Mouse (Mus musculus) myocyte (in vitro differentiated cells): Measurements from ENCODE around the gene Cdk5rap1. TPM values are rescaled to one million over a fixed set of nuclear protein-coding genes. Genes with fewer than 3 reads are reported as not detected.
"Not testable (repeated sequence)": the region's sequence is repeated elsewhere in the genome, so short reads cannot be mapped to it uniquely, and the experiment has no call there.

ENCODE experiments used
- H3K27me3 ChIP-seq: one replicate; pipeline ENCODE4 v1.6.1; 2011; ENCODE audit not compliant: control insufficient read depth, insufficient read depth, insufficient read length
- H3K36me3 ChIP-seq: one replicate; pipeline ENCODE4 v1.6.1; 2011; ENCODE audit not compliant: control insufficient read depth, insufficient read depth
- H3K4me2 ChIP-seq: one replicate; pipeline ENCODE4 v1.6.1; 2011; ENCODE audit warnings: low read depth, control low read depth
- H3K4me3 ChIP-seq: one replicate; pipeline ENCODE4 v1.5.1; 2011; ENCODE audit warnings: mild to moderate bottlenecking, control low read depth, moderate library complexity
- H3K79me2 ChIP-seq: one replicate; pipeline ENCODE4 v1.6.1; 2011; ENCODE audit not compliant: control insufficient read depth, insufficient read depth
- H3ac ChIP-seq: one replicate; pipeline ENCODE4 v1.6.1; 2011; ENCODE audit not compliant: control insufficient read depth, insufficient read length
- CEBPB ChIP-seq: IDR thresholded peaks from 2 replicates; pipeline ENCODE4 v1.6.1; 2011; ENCODE audit warnings: mild to moderate bottlenecking, moderate library complexity; ENCODE audit not compliant: poor library complexity, insufficient read depth, severe bottlenecking
- E2F4 ChIP-seq: IDR thresholded peaks from one replicate; pipeline ENCODE4 v1.6.1; 2011; ENCODE audit warnings: mild to moderate bottlenecking, control low read depth, moderate library complexity; ENCODE audit not compliant: insufficient read depth
- MAX ChIP-seq: IDR thresholded peaks from one replicate; pipeline ENCODE4 v1.6.1; 2011; ENCODE audit warnings: low read depth, mild to moderate bottlenecking, control low read depth
- MYOD1 ChIP-seq, 3 experiments: IDR thresholded peaks; one replicate each; pipeline ENCODE4 v1.6.1; 2011; ENCODE audit warnings: control low read depth in 2 of 3, low read depth in 2 of 3, mild to moderate bottlenecking in 2 of 3, moderate library complexity in 1 of 3; ENCODE audit not compliant: insufficient read length in 2 of 3, control insufficient read depth in 1 of 3
- MYOG ChIP-seq, 3 experiments: IDR thresholded peaks; one replicate each; pipeline ENCODE4 v1.6.1; 2011; ENCODE audit warnings: control low read depth in 2 of 3, low read depth in 2 of 3, mild to moderate bottlenecking in 2 of 3; ENCODE audit not compliant: insufficient read length in 2 of 3, control insufficient read depth in 1 of 3, insufficient read depth in 1 of 3
- POLR2A ChIP-seq: IDR thresholded peaks from one replicate; pipeline ENCODE4 v1.6.1; 2011; ENCODE audit warnings: low read depth, mild to moderate bottlenecking, control low read depth, moderate library complexity; ENCODE audit not compliant: insufficient read length
- POLR2AphosphoS2 ChIP-seq: IDR thresholded peaks from one replicate; pipeline ENCODE4 v1.6.1; 2011; ENCODE audit warnings: low read depth, control low read depth; ENCODE audit not compliant: insufficient read length
- REST ChIP-seq: IDR thresholded peaks from one replicate; pipeline ENCODE4 v1.6.1; 2011; ENCODE audit warnings: mild to moderate bottlenecking, control low read depth, moderate library complexity; ENCODE audit not compliant: insufficient read depth, insufficient read length
- SRF ChIP-seq: IDR thresholded peaks from one replicate; pipeline ENCODE4 v1.6.1; 2011; ENCODE audit warnings: low read depth; ENCODE audit not compliant: control insufficient read depth, insufficient read length
- TCF12 ChIP-seq: IDR thresholded peaks from one replicate; pipeline ENCODE4 v1.6.1; 2011; ENCODE audit warnings: mild to moderate bottlenecking, control low read depth; ENCODE audit not compliant: poor library complexity, insufficient read depth, severe bottlenecking
- TCF3 ChIP-seq: IDR thresholded peaks from one replicate; pipeline ENCODE4 v1.6.1; 2011; ENCODE audit warnings: low read depth, control low read depth; ENCODE audit not compliant: insufficient read length
- USF1 ChIP-seq: IDR thresholded peaks from one replicate; pipeline ENCODE4 v1.6.1; 2011; ENCODE audit warnings: low read depth, mild to moderate bottlenecking, control low read depth, moderate library complexity
- polyA plus RNA-seq: library from polyadenylated mRNA; unstranded; fragments of >200 nt; fragmentation: generic; extraction: Trizol; gene quantifications from one replicate; pipeline ENCODE4 v1.2.1, GENCODE M21; 2012; ENCODE audit warnings: missing spikeins

Gene Cdk5rap1
- polyA plus RNA-seq, 1 experiment, result 14.7 TPM

DNA sequence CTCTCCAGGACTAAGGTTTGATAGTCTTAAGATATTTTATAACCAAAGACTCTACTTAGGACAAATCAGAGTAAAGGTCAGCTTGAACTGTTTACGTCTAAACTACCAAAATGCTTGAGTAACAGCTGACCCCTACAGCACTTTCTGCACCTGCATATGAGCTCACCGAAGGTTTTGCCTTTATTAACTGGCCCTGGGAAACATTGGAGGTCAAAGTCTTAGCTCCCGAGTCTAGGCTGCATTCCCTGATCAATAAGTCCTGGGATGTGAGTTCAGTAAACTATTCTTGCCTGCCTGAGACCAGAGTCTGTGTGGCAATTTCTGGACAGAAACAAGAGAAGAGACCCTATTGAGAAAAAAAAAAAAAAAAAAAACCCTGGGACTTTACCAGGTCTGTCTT lies 24.7 kb downstream of the Cdk5rap1 start:
- peaks cover 60% of the 10 kb centered on the region for H3K36me3 ChIP-seq
- H3K79me2 ChIP-seq, result no peaks in the 10 kb centered on the region
- no peaks in the 10 kb centered on the region for H3K27me3 ChIP-seq
- TF ChIP-seq MYOG (IDR thresholded peaks at IDR 0.05; ENCODE audit: control insufficient read depth in 1 of 3, insufficient read depth in 1 of 3, insufficient read length in 2 of 3, low read depth in 2 of 3) (no peak), SRF (no peak), REST (no peak), MYOD1 (IDR thresholded peaks at IDR 0.05; ENCODE audit: control insufficient read depth in 1 of 3, insufficient read length in 2 of 3, low read depth in 2 of 3) (no peak), POLR2A (no peak), CEBPB (no peak), MAX (no peak)
- no peak overlapping the region for H3ac ChIP-seq
- no peak overlapping the region for H3K4me3 ChIP-seq
- no peak overlapping the region for H3K4me2 ChIP-seq

GRCm38 (mm10) chr2:154339356-154339755 lies 33.5 kb downstream of the Cdk5rap1 start:
- Histone ChIP-seq H3K79me2 (no peaks in the 10 kb centered on the region), H3K27me3 (no peaks in the 10 kb centered on the region), H3K4me3 (no peak overlapping the region), H3K36me3 (peaks cover 32% of the 10 kb centered on the region), H3K4me2 (no peak overlapping the region), H3ac (no peak overlapping the region)
- TF ChIP-seq POLR2AphosphoS2, result no peak
- TF ChIP-seq TCF12, result no peak
- TF ChIP-seq USF1, result no peak
- no peak for TF ChIP-seq MYOG (IDR thresholded peaks at IDR 0.05; ENCODE audit: control insufficient read depth in 1 of 3, insufficient read depth in 1 of 3, insufficient read length in 2 of 3, low read depth in 2 of 3)
- no peak for TF ChIP-seq TCF3
- no peak for TF ChIP-seq SRF
- no peak for TF ChIP-seq POLR2A
- no peak for TF ChIP-seq MYOD1 (IDR thresholded peaks at IDR 0.05; ENCODE audit: control insufficient read depth in 1 of 3, insufficient read length in 2 of 3, low read depth in 2 of 3)
- no peak for TF ChIP-seq E2F4
- no peak for TF ChIP-seq MAX
- no peak for TF ChIP-seq REST
- no peak for TF ChIP-seq CEBPB

DNA sequence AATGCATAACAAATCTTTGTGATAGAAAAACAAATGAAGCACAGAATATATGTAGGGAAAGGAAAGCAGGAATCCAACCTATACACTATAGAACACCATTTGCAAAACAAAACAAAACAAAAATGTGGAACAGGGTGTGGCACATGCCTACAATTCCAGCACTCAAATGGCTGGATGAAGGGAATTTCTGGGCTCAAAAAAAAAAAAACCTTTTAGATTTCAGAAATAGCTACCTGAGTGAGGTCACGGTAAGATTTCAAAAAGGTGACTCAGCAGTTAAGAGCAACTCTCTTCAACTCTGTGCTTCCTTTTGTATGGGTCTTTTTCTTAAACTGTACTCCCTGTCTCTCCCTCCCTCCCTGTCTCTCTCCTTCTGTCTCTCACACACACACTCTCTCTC lies 34.6 kb downstream of the Cdk5rap1 start:
- Histone ChIP-seq H3K4me2 (no peak overlapping the region), H3ac (no peak overlapping the region), H3K79me2 (no peaks in the 10 kb centered on the region), H3K4me3 (no peak overlapping the region), H3K27me3 (no peaks in the 10 kb centered on the region), H3K36me3 (peaks cover 31% of the 10 kb centered on the region)
- TF ChIP-seq MYOG (IDR thresholded peaks at IDR 0.05; ENCODE audit: control insufficient read depth in 1 of 3, insufficient read depth in 1 of 3, insufficient read length in 2 of 3, low read depth in 2 of 3) (no peak), MYOD1 (IDR thresholded peaks at IDR 0.05; ENCODE audit: control insufficient read depth in 1 of 3, insufficient read length in 2 of 3, low read depth in 2 of 3) (no peak), USF1 (no peak), TCF3 (no peak), MAX (no peak), REST (no peak), POLR2A (no peak), TCF12 (no peak), POLR2AphosphoS2 (no peak), E2F4 (no peak), CEBPB (no peak), SRF (no peak)

DNA sequence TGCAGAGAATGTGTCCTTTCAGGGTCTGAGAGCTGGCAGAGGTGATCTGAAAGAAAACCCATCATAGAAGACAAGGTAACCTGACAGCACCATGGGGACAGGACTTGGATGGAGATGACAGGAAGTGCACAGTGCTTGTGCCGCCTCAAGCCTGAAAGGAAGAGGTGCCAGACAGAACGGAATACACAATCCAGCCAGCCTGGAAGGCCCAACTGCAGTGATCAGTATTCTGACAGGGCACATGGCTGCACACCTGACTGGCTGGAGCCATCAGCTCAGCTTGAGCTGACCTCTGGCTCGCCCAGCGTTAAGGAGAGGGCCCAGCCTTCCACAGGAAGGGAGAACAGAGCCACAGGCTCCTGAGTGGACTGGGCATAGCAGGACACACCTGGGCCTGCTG lies 37.2 kb downstream of the Cdk5rap1 start:
- H3ac ChIP-seq, result no peak overlapping the region
- TF ChIP-seq SRF (no peak), POLR2AphosphoS2 (no peak), USF1 (no peak), POLR2A (no peak), TCF12 (no peak), TCF3 (no peak), MYOG (IDR thresholded peaks at IDR 0.05; ENCODE audit: control insufficient read depth in 1 of 3, insufficient read depth in 1 of 3, insufficient read length in 2 of 3, low read depth in 2 of 3) (no peak), MYOD1 (IDR thresholded peaks at IDR 0.05; ENCODE audit: control insufficient read depth in 1 of 3, insufficient read length in 2 of 3, low read depth in 2 of 3) (no peak), MAX (no peak), CEBPB (no peak), E2F4 (no peak), REST (no peak)
- no peak overlapping the region for H3K4me3 ChIP-seq
- H3K4me2 ChIP-seq, result no peak overlapping the region
- H3K79me2 ChIP-seq, result no peaks in the 10 kb centered on the region
- H3K27me3 ChIP-seq, result no peaks in the 10 kb centered on the region
- peaks cover 11% of the 10 kb centered on the region for H3K36me3 ChIP-seq

GRCm38 (mm10) chr2:154326852-154327251 lies 46.0 kb downstream of the Cdk5rap1 start:
- Histone ChIP-seq H3K79me2 (no peaks in the 10 kb centered on the region), H3K36me3 (no peaks in the 10 kb centered on the region), H3K27me3 (peaks cover 17% of the 10 kb centered on the region), H3K4me2 (no peak overlapping the region), H3ac (no peak overlapping the region), H3K4me3 (no peak overlapping the region)
- TF ChIP-seq USF1, result no peak
- no peak for TF ChIP-seq MYOG (IDR thresholded peaks at IDR 0.05; ENCODE audit: control insufficient read depth in 1 of 3, insufficient read depth in 1 of 3, insufficient read length in 2 of 3, low read depth in 2 of 3)
- no peak for TF ChIP-seq E2F4
- TF ChIP-seq MYOD1 (IDR thresholded peaks at IDR 0.05; ENCODE audit: control insufficient read depth in 1 of 3, insufficient read length in 2 of 3, low read depth in 2 of 3), result no peak
- TF ChIP-seq MAX, result no peak
- TF ChIP-seq SRF, result no peak
- no peak for TF ChIP-seq POLR2A
- no peak for TF ChIP-seq TCF12
- no peak for TF ChIP-seq POLR2AphosphoS2
- no peak for TF ChIP-seq TCF3
- TF ChIP-seq CEBPB, result no peak
- TF ChIP-seq REST, result no peak

- not testable (repeated sequence) for H3K79me2 ChIP-seq, H3K27me3 ChIP-seq, H3K4me2 ChIP-seq, H3K36me3 ChIP-seq, H3ac ChIP-seq, H3K4me3 ChIP-seq
Measured at GRCm38 (mm10) chr2:154313771-154314170, 59.0 kb downstream of the Cdk5rap1 start.

GRCm38 (mm10) chr2:154306927-154307326 lies 65.9 kb downstream of the Cdk5rap1 start, which contains the start of gene Bpifb9b:
Gene Bpifb9b, plus strand, starts transcription at chr2:154307227.
- not testable (repeated sequence) for H3K4me2 ChIP-seq, H3K27me3 ChIP-seq, H3K36me3 ChIP-seq, H3K79me2 ChIP-seq, H3K4me3 ChIP-seq, H3ac ChIP-seq
